Mouse (Mus musculus) forebrain, embryonic 11.5 days (tissue): ENCODE results near the gene Pde7b. TPM values are rescaled to one million over a fixed set of nuclear protein-coding genes. Genes with fewer than 3 reads are reported as not detected.

Source experiments
- ATAC-seq: fragments of 200-750 bp; cut with Nextera tagmentation; replicated peaks from 2 replicates; pipeline ENCODE4 v1.8.0; 2017; ENCODE audit warnings: moderate TSS enrichment; ENCODE audit not compliant: low FRiP score
- DNase-seq: peaks from one replicate; pipeline ENCODE4 v3.0.0-alpha.2; 2017; ENCODE audit warnings: low spot score
- H3K27ac ChIP-seq: fragments of 300-500 bp; sonication (generic); 2 replicates; pipeline ENCODE4 v1.5.1; 2014; ENCODE audit warnings: low read depth, low read length
- H3K27me3 ChIP-seq: fragments of 300-500 bp; sonication (generic); 2 replicates; pipeline ENCODE4 v1.6.1; 2014; ENCODE audit warnings: mild to moderate bottlenecking, low read length, mixed read lengths; ENCODE audit not compliant: control insufficient read depth, insufficient read depth
- H3K36me3 ChIP-seq: fragments of 300-500 bp; sonication (generic); 2 replicates; pipeline ENCODE4 v1.6.1; 2014; ENCODE audit warnings: mild to moderate bottlenecking, low read length, moderate library complexity, mixed read lengths; ENCODE audit not compliant: control insufficient read depth, insufficient read depth
- H3K4me1 ChIP-seq: fragments of 300-500 bp; sonication (generic); replicated peaks from 2 replicates; pipeline ENCODE4 v1.6.1; 2014; ENCODE audit warnings: low read length, mixed read lengths; ENCODE audit not compliant: control insufficient read depth, insufficient read depth
- H3K4me2 ChIP-seq: fragments of 300-500 bp; sonication (generic); 2 replicates; pipeline ENCODE4 v1.6.1; 2014; ENCODE audit warnings: low read depth, mild to moderate bottlenecking, low read length, moderate library complexity, mixed read lengths; ENCODE audit not compliant: severe bottlenecking
- H3K4me3 ChIP-seq: fragments of 300-500 bp; sonication (generic); 2 replicates; pipeline ENCODE4 v1.5.1; 2014; ENCODE audit warnings: low read depth, low read length
- H3K9ac ChIP-seq: fragments of 300-500 bp; sonication (generic); 2 replicates; pipeline ENCODE4 v1.6.1; 2014; ENCODE audit warnings: low read length
- H3K9me3 ChIP-seq: fragments of 300-500 bp; sonication (generic); 2 replicates; pipeline ENCODE4 v1.6.1; 2016; ENCODE audit warnings: low read length, mixed read lengths; ENCODE audit not compliant: control insufficient read depth
- WGBS: fragments of 180-500 bp; shearing (Covaris S2); extraction: QIAGEN DNeasy Blood & Tissue Kit; methylation state at CpG from one replicate; pipeline ENCODE4 v1.1.7; 2014; 5-methylcytosine and 5-hydroxymethylcytosine counted together
- polyA plus RNA-seq: library from polyadenylated mRNA; unstranded; fragments of >200 nt; fragmentation: Nextera tagmentation; extraction: Ambion mirVana; gene quantifications from 2 replicates; pipeline ENCODE4 v1.2.1, GENCODE M21; 2014

The Pde7b gene
- polyA plus RNA-seq, 1 experiment from 2014 or later, result 1.7 TPM

- WGBS, result 91% methylated on average over 3 of the region's 3 CpGs
- H3K4me3 ChIP-seq, result no peak overlapping the region
- ATAC-seq (no peak), DNase-seq (no peak)
- H3K9ac ChIP-seq, result no peak overlapping the region
- H3K27ac ChIP-seq, result no peak overlapping the region
- H3K9me3 ChIP-seq, result no peaks in the 10 kb centered on the region
- no peak overlapping the region for H3K4me2 ChIP-seq
- no peaks in the 10 kb centered on the region for H3K4me1 ChIP-seq
- no peaks in the 10 kb centered on the region for H3K36me3 ChIP-seq
- no peaks in the 10 kb centered on the region for H3K27me3 ChIP-seq
These were observed 329.1 kb downstream of the Pde7b start for GRCm38 (mm10) chr10:20395778-20396177.

- Histone ChIP-seq H3K27me3 (no peaks in the 10 kb centered on the region), H3K9ac (no peak overlapping the region), H3K4me2 (no peak overlapping the region), H3K27ac (no peak overlapping the region), H3K9me3 (no peaks in the 10 kb centered on the region), H3K4me1 (no peaks in the 10 kb centered on the region), H3K4me3 (no peak overlapping the region), H3K36me3 (no peaks in the 10 kb centered on the region)
- 95% methylated on average over 5 of the region's 5 CpGs for WGBS
- ATAC-seq (no peak), DNase-seq (no peak)
These were observed 330.1 kb downstream of the Pde7b start for GRCm38 (mm10) chr10:20394815-20395214.

GRCm38 (mm10) chr10:20390568-20390967, 334.3 kb downstream of the Pde7b start:
- WGBS, result 77% methylated on average over 3 of the region's 3 CpGs
- H3K9ac ChIP-seq, result no peak overlapping the region
- no peak overlapping the region for H3K4me2 ChIP-seq
- DNase-seq (no peak), ATAC-seq (no peak)
- H3K9me3 ChIP-seq, result no peaks in the 10 kb centered on the region
- no peak overlapping the region for H3K27ac ChIP-seq
- H3K4me3 ChIP-seq, result no peak overlapping the region
- no peaks in the 10 kb centered on the region for H3K4me1 ChIP-seq
- H3K27me3 ChIP-seq, result no peaks in the 10 kb centered on the region
- no peaks in the 10 kb centered on the region for H3K36me3 ChIP-seq

GRCm38 (mm10) chr10:20382807-20383419, 342.0 kb downstream of the Pde7b start:
- no peak overlapping the region for H3K27ac ChIP-seq
- WGBS, result 74% methylated on average over 6 of the region's 6 CpGs
- H3K9me3 ChIP-seq, result no peaks in the 10 kb centered on the region
- H3K4me3 ChIP-seq, result no peak overlapping the region
- no peaks in the 10 kb centered on the region for H3K36me3 ChIP-seq
- no peak for DNase-seq
- H3K9ac ChIP-seq, result no peak overlapping the region
- peak; percentile 39; the same call in 1 of the 2 replicates for ATAC-seq
- H3K4me1 ChIP-seq, result no peaks in the 10 kb centered on the region
- no peak overlapping the region for H3K4me2 ChIP-seq
- H3K27me3 ChIP-seq, result no peaks in the 10 kb centered on the region

GRCm38 (mm10) chr10:20381352-20381751, 343.5 kb downstream of the Pde7b start:
- Histone ChIP-seq H3K4me3 (no peak overlapping the region), H3K4me1 (no peaks in the 10 kb centered on the region), H3K27me3 (no peaks in the 10 kb centered on the region), H3K27ac (no peak overlapping the region), H3K4me2 (no peak overlapping the region), H3K9me3 (no peaks in the 10 kb centered on the region), H3K9ac (no peak overlapping the region), H3K36me3 (no peaks in the 10 kb centered on the region)
- ATAC-seq, result no peak
- WGBS, result 86% methylated on average over 3 of the region's 3 CpGs
- no peak for DNase-seq

- no peak overlapping the region for H3K9ac ChIP-seq
- H3K4me2 ChIP-seq, result no peak overlapping the region
- H3K9me3 ChIP-seq, result no peaks in the 10 kb centered on the region
- DNase-seq, result no peak
- no peaks in the 10 kb centered on the region for H3K27me3 ChIP-seq
- no peak overlapping the region for H3K27ac ChIP-seq
- no peak overlapping the region for H3K4me3 ChIP-seq
- ATAC-seq, result no peak
- H3K36me3 ChIP-seq, result no peaks in the 10 kb centered on the region
- 80% methylated on average over 3 of the region's 3 CpGs for WGBS
- H3K4me1 ChIP-seq, result no peaks in the 10 kb centered on the region
These were observed 344.1 kb downstream of the Pde7b start for GRCm38 (mm10) chr10:20380798-20381197.

- no peak for ATAC-seq
- DNase-seq, result no peak
- WGBS, result 77% methylated on average over 9 of the region's 9 CpGs
- H3K27ac ChIP-seq, result no peak overlapping the region
- H3K9me3 ChIP-seq, result no peaks in the 10 kb centered on the region
- H3K4me2 ChIP-seq, result no peak overlapping the region
- no peak overlapping the region for H3K9ac ChIP-seq
- no peaks in the 10 kb centered on the region for H3K4me1 ChIP-seq
- H3K4me3 ChIP-seq, result no peak overlapping the region
- no peaks in the 10 kb centered on the region for H3K36me3 ChIP-seq
- H3K27me3 ChIP-seq, result no peaks in the 10 kb centered on the region
These were observed 345.7 kb downstream of the Pde7b start for GRCm38 (mm10) chr10:20379071-20379735.

GRCm38 (mm10) chr10:20377621-20378020, 347.3 kb downstream of the Pde7b start:
- DNase-seq, result no peak
- Histone ChIP-seq H3K9ac (no peak overlapping the region), H3K36me3 (no peaks in the 10 kb centered on the region), H3K4me3 (no peak overlapping the region), H3K27me3 (no peaks in the 10 kb centered on the region), H3K4me1 (no peaks in the 10 kb centered on the region), H3K9me3 (no peaks in the 10 kb centered on the region), H3K4me2 (no peak overlapping the region), H3K27ac (no peak overlapping the region)
- ATAC-seq, result no peak
- WGBS, result 93% methylated on average over 9 of the region's 9 CpGs

GRCm38 (mm10) chr10:20372046-20372445, 352.8 kb downstream of the Pde7b start:
- H3K4me2 ChIP-seq, result no peak overlapping the region
- H3K27me3 ChIP-seq, result no peaks in the 10 kb centered on the region
- H3K4me3 ChIP-seq, result no peak overlapping the region
- H3K4me1 ChIP-seq, result no peaks in the 10 kb centered on the region
- 97% methylated on average over 5 of the region's 5 CpGs for WGBS
- no peak overlapping the region for H3K9ac ChIP-seq
- H3K9me3 ChIP-seq, result no peaks in the 10 kb centered on the region; the same call in 1 of the 2 replicates
- H3K36me3 ChIP-seq, result no peaks in the 10 kb centered on the region
- no peak overlapping the region for H3K27ac ChIP-seq
- ATAC-seq (no peak), DNase-seq (no peak)
